Mouse (Mus musculus) left cerebral cortex, adult 2 months (tissue): Measurements from ENCODE around the gene Trabd2b. TPM values are rescaled to one million over a fixed set of nuclear protein-coding genes. Genes with fewer than 3 reads are reported as not detected.
A peak's percentile ranks its signal among the peaks of the same experiment; 100 is the strongest.

ENCODE experiments used
- DNase-seq, 2 experiments: peaks; one replicate each; pipeline ENCODE4 v3.0.0; 2021 to 2022; ENCODE audit warnings: low spot score in 2 of 2, mixed read lengths in 1 of 2; ENCODE audit errors: extremely low spot score in 1 of 2
- H3K27ac ChIP-seq: fragments of 200-600 bp; 2 replicates; pipeline ENCODE4 v1.8.1; 2022
- H3K4me3 ChIP-seq: fragments of 200-600 bp; 2 replicates; pipeline ENCODE4 v1.8.1; 2022
- CTCF ChIP-seq: fragments of 200-600 bp; IDR thresholded peaks from 2 replicates; pipeline ENCODE4 v1.8.1; 2022; ENCODE audit warnings: antibody characterized with exemption, mild to moderate bottlenecking, moderate library complexity
- intact Hi-C: fragments of 180-260 bp; cut with DNase I; formaldehyde crosslinking; loops from one replicate; pipeline ENCODE4 v1.15.1; 2025
- total RNA-seq, 2 experiments: library from RNA; stranded (reverse); gene quantifications; 2 replicates each; pipeline ENCODE4 v1.2.3; 2021

The Trabd2b gene
- total RNA-seq, 2 experiments from 2014 or later, result 4.8 to 6.7 TPM

DNA sequence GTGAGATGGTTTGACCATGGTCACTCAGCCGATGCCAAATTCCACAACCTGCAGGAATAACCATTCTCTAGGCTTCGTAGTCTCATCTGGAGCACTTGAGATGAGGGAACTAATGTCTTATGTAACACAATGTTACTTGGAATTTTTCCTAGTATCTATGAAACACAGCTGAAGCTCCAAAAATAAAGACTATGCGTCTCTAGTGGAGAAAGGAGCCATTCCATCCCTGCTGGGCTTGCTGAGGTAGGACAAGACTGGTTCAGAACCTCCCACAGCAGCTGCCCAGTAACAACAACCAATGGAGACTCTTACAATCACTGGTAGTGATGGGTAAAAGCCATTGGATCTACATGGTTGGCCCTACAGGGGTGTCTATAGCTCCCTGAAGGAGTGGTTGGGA, 219.4 kb downstream of the Trabd2b start:
- no peak overlapping the region for H3K4me3 ChIP-seq
- TF ChIP-seq CTCF, result no peak; the same call in none of the 2 replicates
- intact Hi-C loops, result no loop called here
- no peak overlapping the region for H3K27ac ChIP-seq
- no peak for DNase-seq

DNA sequence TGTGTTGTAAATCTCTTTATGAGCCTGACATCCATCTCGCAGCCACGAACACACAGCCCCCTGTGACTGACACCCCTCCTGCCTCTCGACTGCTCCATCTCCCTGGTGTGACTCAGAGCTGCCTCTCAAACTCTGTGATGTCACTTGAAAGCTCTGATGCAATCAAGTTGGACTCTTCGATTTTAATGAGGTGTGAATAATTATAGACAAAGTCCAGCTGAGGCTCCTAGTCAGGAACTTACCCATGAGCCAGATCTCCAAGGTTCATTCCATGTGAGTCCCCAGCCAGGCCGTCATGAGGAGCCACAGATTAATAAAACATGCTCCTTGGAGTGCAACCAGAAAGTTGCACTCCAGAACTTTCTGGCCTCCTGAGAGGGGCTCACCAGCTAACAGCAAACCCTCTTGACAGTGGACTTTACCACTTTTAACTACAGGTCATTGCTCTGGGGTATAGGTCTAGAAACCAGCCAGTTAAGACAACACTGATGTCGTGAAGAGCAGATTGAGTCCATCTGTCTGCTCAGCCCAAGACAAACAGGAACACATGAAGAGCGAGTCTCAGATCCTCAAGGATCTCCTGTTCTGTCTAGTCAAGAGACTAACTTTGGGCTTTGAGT, 221.3 kb downstream of the Trabd2b start:
- TF ChIP-seq CTCF, result no peak
- no peak overlapping the region for H3K27ac ChIP-seq
- intact Hi-C loops, result no loop called here
- H3K4me3 ChIP-seq, result no peak overlapping the region
- DNase-seq, result no peak

DNA sequence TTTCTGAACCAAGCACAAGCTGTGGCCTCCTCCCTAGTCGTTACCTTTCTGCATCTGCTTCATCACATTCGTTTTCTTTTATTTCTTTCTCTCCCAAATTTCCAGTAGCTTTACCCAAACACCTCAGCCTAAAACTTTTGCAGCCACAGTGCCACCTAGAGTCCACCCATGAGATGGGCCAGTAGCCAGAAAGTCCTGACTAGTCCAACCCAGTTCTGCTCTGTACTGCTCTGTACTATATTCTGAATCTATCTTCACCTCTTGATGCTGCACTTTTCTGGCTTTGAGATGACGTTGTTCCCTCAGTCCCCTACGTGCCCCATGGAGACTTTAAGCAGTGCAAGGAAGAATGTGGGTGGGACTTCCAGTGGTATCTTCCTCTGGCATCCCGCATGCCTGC, 229.4 kb downstream of the Trabd2b start:
- Histone ChIP-seq H3K27ac (peak overlapping the region; percentile 76), H3K4me3 (no peak overlapping the region)
- peak; percentile 68 to 75 for DNase-seq
- peak; percentile 83 for TF ChIP-seq CTCF
- intact Hi-C loops, result loop anchor here (1.0 to 2.0 kb wide), 4 partner anchors 176 to 335 kb away; no protein-coding TSS in a partner anchor

- H3K27ac ChIP-seq, result peak overlapping the region; percentile 76
- DNase-seq, result no peak
- no peak overlapping the region for H3K4me3 ChIP-seq
- no peak for TF ChIP-seq CTCF
- intact Hi-C loops, result loop anchor here (1.0 to 2.0 kb wide), 4 partner anchors 176 to 336 kb away; no protein-coding TSS in a partner anchor
Observed at GRCm38 (mm10) chr4:114636324-114636723, 229.8 kb downstream of the Trabd2b start.

GRCm38 (mm10) chr4:114637120-114637519, 230.6 kb downstream of the Trabd2b start:
- TF ChIP-seq CTCF, result peak; percentile 60
- no peak overlapping the region for H3K4me3 ChIP-seq
- peak; percentile 37 to 50 for DNase-seq
- intact Hi-C loops, result loop anchor here (2.0 kb wide), 3 partner anchors 232 to 336 kb away; no protein-coding TSS in a partner anchor
- H3K27ac ChIP-seq, result no peak overlapping the region

- Histone ChIP-seq H3K27ac (no peak overlapping the region), H3K4me3 (no peak overlapping the region)
- no peak for TF ChIP-seq CTCF
- intact Hi-C loops, result no loop called here
- no peak for DNase-seq
Observed at GRCm38 (mm10) chr4:114642469-114642868, 235.9 kb downstream of the Trabd2b start.

- intact Hi-C loops, result no loop called here
- H3K4me3 ChIP-seq, result no peak overlapping the region
- no peak for DNase-seq
- no peak overlapping the region for H3K27ac ChIP-seq
- no peak for TF ChIP-seq CTCF
Observed at GRCm38 (mm10) chr4:114643679-114644208, 237.2 kb downstream of the Trabd2b start.

GRCm38 (mm10) chr4:114645341-114645740, 238.8 kb downstream of the Trabd2b start:
- TF ChIP-seq CTCF, result no peak
- H3K27ac ChIP-seq, result no peak overlapping the region
- intact Hi-C loops, result no loop called here
- no peak for DNase-seq
- no peak overlapping the region for H3K4me3 ChIP-seq

- intact Hi-C loops, result loop anchor here (1.0 kb wide), 1 partner anchor 300 kb away; no protein-coding TSS in a partner anchor
Observed at GRCm38 (mm10) chr4:114646825-114647681, 240.5 kb downstream of the Trabd2b start.

GRCm38 (mm10) chr4:114647689-114648088, 241.2 kb downstream of the Trabd2b start:
- peak; percentile 73 to 88 for DNase-seq
- Histone ChIP-seq H3K27ac (no peak overlapping the region), H3K4me3 (no peak overlapping the region)
- peak; percentile 88 for TF ChIP-seq CTCF
- intact Hi-C loops, result loop anchor here (1.0 kb wide), 1 partner anchor 300 kb away; no protein-coding TSS in a partner anchor

More at GRCm38 (mm10) chr4:114646825-114647681, 240.5 kb downstream of the Trabd2b start:
- no peak for DNase-seq
- no peak overlapping the region for H3K4me3 ChIP-seq
- H3K27ac ChIP-seq, result no peak overlapping the region
- TF ChIP-seq CTCF, result no peak

GRCm38 (mm10) chr4:114648532-114649074, 242.1 kb downstream of the Trabd2b start:
- intact Hi-C loops, result no loop called here
- Histone ChIP-seq H3K27ac (no peak overlapping the region), H3K4me3 (no peak overlapping the region)
- no peak for DNase-seq
- TF ChIP-seq CTCF, result no peak
